In the genomic region with DNA sequence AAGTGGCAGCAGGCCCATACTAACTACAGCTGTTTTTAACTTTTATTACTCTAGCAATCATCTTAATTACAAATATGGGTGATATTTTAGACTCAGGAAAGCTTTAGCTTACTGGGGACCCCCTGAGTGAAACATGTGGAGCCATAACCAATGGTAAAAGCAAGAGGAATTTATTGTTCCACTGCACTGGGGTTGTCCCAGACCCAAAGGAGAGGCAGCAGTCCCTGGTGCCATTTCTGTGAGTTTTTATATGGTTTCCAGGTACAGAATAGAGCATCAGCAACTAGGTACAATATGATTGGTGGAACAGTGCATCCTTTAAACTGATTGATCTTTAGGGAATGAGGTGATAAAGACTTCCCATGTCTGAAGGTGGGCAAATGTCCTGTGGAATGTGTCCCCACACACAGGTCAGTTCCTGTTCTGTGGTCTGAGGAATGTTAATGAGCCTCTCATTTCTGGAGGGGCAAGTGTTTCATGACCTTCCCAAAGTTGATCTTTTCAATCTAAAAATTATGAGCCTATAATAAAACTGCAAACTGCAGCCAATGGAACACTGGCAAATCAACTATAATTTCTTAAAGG, we compare ENCODE assay signal across 19 mouse cellular contexts.
"Had no signal": no experiment of that assay in that cellular context is flagged by ENCODE, and none has a peak within 500 bp of the region (broad histone marks: within the 10 kb centered on the region; RNA-seq: fewer than 3 reads in every experiment).

No protein-coding gene starts in this region.

- H3K4me1 ChIP-seq: midbrain, embryonic 10.5 days; midbrain, embryonic 12.5 days; neural tube, embryonic 13.5 days; neural tube, embryonic 15.5 days; stomach, embryonic 15.5 days had no signal

- H3K27me3 ChIP-seq: midbrain, embryonic 12.5 days; neural tube, embryonic 13.5 days; neural tube, embryonic 15.5 days; stomach, embryonic 15.5 days had no signal

- DNase-seq: lung, adult 18-20 months; lung, embryonic 14.5 days; lung, postnatal 10 days; lung, postnatal 4 days; midbrain, embryonic 14.5 days; retina, postnatal 1 day; right cerebral cortex, adult 18-20 months; right cerebral cortex, postnatal 14 days; thymus, adult 2 months; thymus, postnatal 25 days; thymus, postnatal 4 days had no signal

- ATAC-seq: midbrain, embryonic 16.5 days had no signal

- H3K27ac ChIP-seq: midbrain, embryonic 10.5 days; midbrain, embryonic 12.5 days; neural tube, embryonic 13.5 days; neural tube, embryonic 15.5 days; stomach, embryonic 15.5 days; stomach, postnatal 0 days had no signal

- H3K9me3 ChIP-seq: midbrain, embryonic 10.5 days; midbrain, embryonic 12.5 days; neural tube, embryonic 13.5 days; neural tube, embryonic 15.5 days; stomach, embryonic 15.5 days had no signal

- H3K9ac ChIP-seq: lung, embryonic 14.5 days; midbrain, embryonic 12.5 days; neural tube, embryonic 13.5 days; neural tube, embryonic 15.5 days; stomach, embryonic 15.5 days had no signal

- H3K4me2 ChIP-seq: lung, embryonic 14.5 days; midbrain, embryonic 12.5 days; neural tube, embryonic 13.5 days; neural tube, embryonic 15.5 days; stomach, embryonic 15.5 days had no signal

- H3K4me3 ChIP-seq: midbrain, embryonic 10.5 days; midbrain, embryonic 12.5 days; myocyte; neural tube, embryonic 13.5 days; neural tube, embryonic 15.5 days; stomach, embryonic 15.5 days had no signal

- H3K36me3 ChIP-seq: midbrain, embryonic 10.5 days; midbrain, embryonic 12.5 days; neural tube, embryonic 13.5 days; neural tube, embryonic 15.5 days; stomach, embryonic 15.5 days had no signal
